Mouse (Mus musculus): ENCODE results near the gene Zmiz1. TPM values are rescaled to one million over a fixed set of nuclear protein-coding genes. Genes with fewer than 3 reads are reported as not detected.
A peak's percentile ranks its signal among the peaks of the same experiment; 100 is the strongest.

Gene Zmiz1
- total RNA-seq, 2 experiments from 2014 or later: 106 to 107 TPM

DNA sequence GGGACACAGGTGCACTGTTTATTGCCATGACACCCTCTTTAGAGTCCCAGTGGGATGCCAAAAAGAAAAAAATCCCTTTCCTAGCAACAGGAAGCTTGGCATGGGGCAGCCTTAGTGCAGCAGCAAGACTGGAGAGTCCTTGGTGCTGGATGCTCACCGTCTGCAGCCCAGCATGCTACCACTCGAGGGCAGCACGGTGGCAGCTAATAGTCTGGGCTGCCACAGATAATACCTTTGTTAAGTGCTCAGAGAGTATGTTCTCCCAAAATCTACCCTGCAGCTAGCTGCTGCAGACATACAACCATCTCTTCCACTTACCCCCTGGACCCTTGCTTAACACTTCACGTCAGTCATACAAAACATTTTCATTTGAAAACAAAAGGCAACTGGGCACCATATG, 254.5 kb downstream of the Zmiz1 start:
- DNase-seq (ENCODE audit: extremely low spot score in 1 of 2, low spot score in 2 of 2): no peak
- no peak overlapping the region for H3K27ac ChIP-seq
- no peak overlapping the region for H3K4me3 ChIP-seq
- intact Hi-C loops (cut with DNase I): loop anchor here (2.0 kb wide), 1 partner anchor 87 kb away; no protein-coding TSS in a partner anchor
- peak; percentile 64 for TF ChIP-seq CTCF (IDR thresholded peaks at IDR 0.05)

Small RNA genes within 50 kb of the gene (microRNA-seq; reads per million reads assigned to microRNA genes)
- gene Mir3075: 0 to 0.24 reads per million in 2 experiments

Other genes starting within 250 kb of the Zmiz1 start
- 10 to 100 TPM; 24.0 to 24.3 TPM for gene Ppif, start 235.0 kb downstream of the Zmiz1 start, total RNA-seq (2021)

Data from left cerebral cortex, adult 2 months (tissue).